Mouse (Mus musculus): ENCODE data around the gene Aup1. TPM values are rescaled to one million over a fixed set of nuclear protein-coding genes. Genes with fewer than 3 reads are reported as not detected.
A peak's percentile ranks its signal among the peaks of the same experiment; 100 is the strongest.

The Aup1 gene
- polyA plus RNA-seq, 1 experiment from 2014 or later = 186 TPM

- H3K4me2 ChIP-seq = peak within 1 kb of the TSS; percentile 92
- no peaks in the 10 kb centered on the region for H3K27me3 ChIP-seq
- peak within 1 kb of the TSS; percentile 87 for H3K27ac ChIP-seq (replicated peaks)
- H3K9me3 ChIP-seq = no peaks in the 10 kb centered on the region
- H3K4me1 ChIP-seq (replicated peaks) = peaks cover 29% of the 10 kb centered on the region
- ATAC-seq (ENCODE audit: low FRiP score, low read depth) = peak; percentile 17; the same call in 1 of the 2 replicates
- H3K9ac ChIP-seq = peak within 1 kb of the TSS; percentile 86
- H3K36me3 ChIP-seq = peaks cover 14% of the 10 kb centered on the region
- under 1% methylated on average over 50 of the region's 50 CpGs for whole genome bisulfite sequencing
- peak within 1 kb of the TSS; percentile 78 for H3K4me3 ChIP-seq
Observed at GRCm38 (mm10) chr6:83054871-83055431, 630 bp downstream of the Aup1 start, which contains the start of gene Htra2. Htra2 (minus strand) TSS chr6:83055273.

- Histone ChIP-seq H3K36me3 (peaks cover 14% of the 10 kb centered on the region), H3K9me3 (no peaks in the 10 kb centered on the region), H3K4me3 (no peak within 1 kb of the TSS), H3K9ac (no peak within 1 kb of the TSS), H3K4me2 (no peak within 1 kb of the TSS), H3K27me3 (peaks cover 22% of the 10 kb centered on the region), H3K4me1 (replicated peaks) (peaks cover 21% of the 10 kb centered on the region), H3K27ac (replicated peaks) (no peak within 1 kb of the TSS)
- 56% methylated on average over 3 of the region's 3 CpGs for WGBS
- ATAC-seq (ENCODE audit: low FRiP score, low read depth) = no peak
Observed at GRCm38 (mm10) chr6:83057790-83058189, 3.5 kb downstream of the Aup1 start, which contains the start of gene Dqx1. Dqx1 (plus strand) TSS chr6:83057844.

- no peak overlapping the region for H3K27ac ChIP-seq (replicated peaks)
- H3K4me1 ChIP-seq (replicated peaks) = peaks cover 13% of the 10 kb centered on the region
- no peak overlapping the region for H3K4me3 ChIP-seq
- H3K36me3 ChIP-seq = peaks cover 14% of the 10 kb centered on the region
- H3K9ac ChIP-seq = no peak overlapping the region
- WGBS = 77% methylated on average over 2 of the region's 2 CpGs
- ATAC-seq (ENCODE audit: low FRiP score, low read depth) = no peak
- H3K27me3 ChIP-seq = peaks cover 31% of the 10 kb centered on the region
- no peaks in the 10 kb centered on the region for H3K9me3 ChIP-seq
- H3K4me2 ChIP-seq = no peak overlapping the region
Observed at GRCm38 (mm10) chr6:83058725-83059124, 4.4 kb downstream of the Aup1 start.

GRCm38 (mm10) chr6:83065995-83066394 is 11.7 kb downstream of the Aup1 start:
- H3K36me3 ChIP-seq = no peaks in the 10 kb centered on the region
- no peak overlapping the region for H3K4me2 ChIP-seq
- H3K4me3 ChIP-seq = no peak overlapping the region
- H3K9ac ChIP-seq = no peak overlapping the region
- peaks cover 16% of the 10 kb centered on the region for H3K4me1 ChIP-seq (replicated peaks)
- H3K27me3 ChIP-seq = peaks cover 91% of the 10 kb centered on the region
- no peak overlapping the region for H3K27ac ChIP-seq (replicated peaks)
- ATAC-seq (ENCODE audit: low FRiP score, low read depth) = no peak
- H3K9me3 ChIP-seq = no peaks in the 10 kb centered on the region
- WGBS = 41% methylated on average over 8 of the region's 8 CpGs

GRCm38 (mm10) chr6:83066441-83066840 is 12.1 kb downstream of the Aup1 start:
- H3K4me1 ChIP-seq (replicated peaks) = peaks cover 16% of the 10 kb centered on the region
- H3K27me3 ChIP-seq = peaks cover 92% of the 10 kb centered on the region
- 41% methylated on average over 6 of the region's 6 CpGs for WGBS
- H3K36me3 ChIP-seq = no peaks in the 10 kb centered on the region
- no peak for ATAC-seq (ENCODE audit: low FRiP score, low read depth)
- no peak overlapping the region for H3K9ac ChIP-seq
- no peak overlapping the region for H3K4me2 ChIP-seq
- H3K4me3 ChIP-seq = no peak overlapping the region
- no peak overlapping the region for H3K27ac ChIP-seq (replicated peaks)
- H3K9me3 ChIP-seq = no peaks in the 10 kb centered on the region

- Histone ChIP-seq H3K36me3 (no peaks in the 10 kb centered on the region), H3K4me1 (replicated peaks) (peaks cover 16% of the 10 kb centered on the region), H3K4me3 (0 out of 2 replicates have a peak overlapping the region, but pooled peaks have one; percentile 10), H3K9ac (no peak overlapping the region), H3K27me3 (peaks cover 91% of the 10 kb centered on the region), H3K9me3 (no peaks in the 10 kb centered on the region), H3K27ac (replicated peaks) (no peak overlapping the region), H3K4me2 (peak overlapping the region; percentile 35; the same call in 1 of the 2 replicates)
- ATAC-seq (ENCODE audit: low FRiP score, low read depth) = no peak
- WGBS = 4% methylated on average over 8 of the region's 8 CpGs
Observed at GRCm38 (mm10) chr6:83068221-83068620, 13.9 kb downstream of the Aup1 start.

- H3K4me3 ChIP-seq = peak overlapping the region; percentile 10
- H3K9ac ChIP-seq = no peak overlapping the region
- no peaks in the 10 kb centered on the region for H3K36me3 ChIP-seq
- under 1% methylated on average over 60 of the region's 81 CpGs for WGBS
- H3K27me3 ChIP-seq = peaks cover 90% of the 10 kb centered on the region
- H3K4me2 ChIP-seq = peak overlapping the region; percentile 35
- H3K9me3 ChIP-seq = no peaks in the 10 kb centered on the region
- H3K27ac ChIP-seq (replicated peaks) = no peak overlapping the region
- ATAC-seq (ENCODE audit: low FRiP score, low read depth) = no peak
- peaks cover 16% of the 10 kb centered on the region for H3K4me1 ChIP-seq (replicated peaks)
Observed at GRCm38 (mm10) chr6:83068706-83069487, 14.6 kb downstream of the Aup1 start.

GRCm38 (mm10) chr6:83069488-83070246 is 15.3 kb downstream of the Aup1 start:
- WGBS = under 1% methylated on average over 66 of the region's 69 CpGs
- H3K9me3 ChIP-seq = no peaks in the 10 kb centered on the region
- no peak overlapping the region for H3K4me2 ChIP-seq
- peaks cover 16% of the 10 kb centered on the region for H3K4me1 ChIP-seq (replicated peaks)
- H3K36me3 ChIP-seq = no peaks in the 10 kb centered on the region
- H3K4me3 ChIP-seq = no peak overlapping the region
- no peak overlapping the region for H3K9ac ChIP-seq
- no peak overlapping the region for H3K27ac ChIP-seq (replicated peaks)
- no peak for ATAC-seq (ENCODE audit: low FRiP score, low read depth)
- peaks cover 90% of the 10 kb centered on the region for H3K27me3 ChIP-seq

GRCm38 (mm10) chr6:83070247-83070310 is 15.8 kb downstream of the Aup1 start, which contains the start of gene Tlx2:
Tlx2 (minus strand) TSS chr6:83070293.
- Histone ChIP-seq H3K4me2 (peak within 1 kb of the TSS; percentile 35; the same call in 1 of the 2 replicates), H3K27ac (replicated peaks) (no peak within 1 kb of the TSS), H3K9ac (no peak within 1 kb of the TSS), H3K4me1 (replicated peaks) (peaks cover 16% of the 10 kb centered on the region), H3K27me3 (peaks cover 90% of the 10 kb centered on the region), H3K4me3 (peak within 1 kb of the TSS; percentile 10), H3K9me3 (no peaks in the 10 kb centered on the region), H3K36me3 (no peaks in the 10 kb centered on the region)
- WGBS = 0% methylated on average over 10 of the region's 10 CpGs
- ATAC-seq (ENCODE audit: low FRiP score, low read depth) = no peak

- no peaks in the 10 kb centered on the region for H3K9me3 ChIP-seq
- no peaks in the 10 kb centered on the region for H3K36me3 ChIP-seq
- no peak overlapping the region for H3K4me2 ChIP-seq
- peaks cover 90% of the 10 kb centered on the region for H3K27me3 ChIP-seq
- no peak overlapping the region; the same call in 1 of the 2 replicates for H3K4me3 ChIP-seq
- under 1% methylated on average over 56 of the region's 58 CpGs for WGBS
- H3K27ac ChIP-seq (replicated peaks) = no peak overlapping the region
- H3K9ac ChIP-seq = no peak overlapping the region
- peaks cover 16% of the 10 kb centered on the region for H3K4me1 ChIP-seq (replicated peaks)
- no peak for ATAC-seq (ENCODE audit: low FRiP score, low read depth)
Observed at GRCm38 (mm10) chr6:83070311-83071219, 16.2 kb downstream of the Aup1 start.

- Histone ChIP-seq H3K4me1 (replicated peaks) (peaks cover 16% of the 10 kb centered on the region), H3K36me3 (no peaks in the 10 kb centered on the region), H3K27ac (replicated peaks) (no peak overlapping the region), H3K9ac (no peak overlapping the region), H3K27me3 (peaks cover 90% of the 10 kb centered on the region), H3K4me2 (no peak overlapping the region), H3K4me3 (no peak overlapping the region), H3K9me3 (no peaks in the 10 kb centered on the region)
- WGBS = 0% methylated on average over 24 of the region's 24 CpGs
- ATAC-seq (ENCODE audit: low FRiP score, low read depth) = no peak
Observed at GRCm38 (mm10) chr6:83071220-83071619, 16.9 kb downstream of the Aup1 start.
